Mouse (Mus musculus) kidney, embryonic 15.5 days (tissue): ENCODE results near the gene Efna2. TPM values are rescaled to one million over a fixed set of nuclear protein-coding genes. Genes with fewer than 3 reads are reported as not detected.
"Not testable (repeated sequence)": the region's sequence is repeated elsewhere in the genome, so short reads cannot be mapped to it uniquely, and the experiment has no call there.

Experiments used
- ATAC-seq: fragments of 200-750 bp; cut with Nextera tagmentation; replicated peaks from 2 replicates; pipeline ENCODE4 v1.8.0; 2017; ENCODE audit warnings: moderate TSS enrichment; ENCODE audit not compliant: low FRiP score
- H3K27ac ChIP-seq: fragments of 300-500 bp; sonication (generic); 2 replicates; pipeline ENCODE4 v1.5.1; 2015; ENCODE audit warnings: mild to moderate bottlenecking, inconsistent platforms
- H3K27me3 ChIP-seq: fragments of 300-500 bp; sonication (generic); 2 replicates; pipeline ENCODE4 v1.6.1; 2015; ENCODE audit warnings: inconsistent platforms
- H3K36me3 ChIP-seq: fragments of 300-500 bp; sonication (generic); 2 replicates; pipeline ENCODE4 v1.6.1; 2015; ENCODE audit warnings: inconsistent platforms
- H3K4me1 ChIP-seq: fragments of 300-500 bp; sonication (generic); 2 replicates; pipeline ENCODE4 v1.6.1; 2015; ENCODE audit warnings: inconsistent platforms
- H3K4me2 ChIP-seq: fragments of 300-500 bp; sonication (generic); 2 replicates; pipeline ENCODE4 v1.6.1; 2015; ENCODE audit warnings: moderate library complexity, mild to moderate bottlenecking, inconsistent platforms
- H3K4me3 ChIP-seq: fragments of 300-500 bp; sonication (generic); replicated peaks from 2 replicates; pipeline ENCODE4 v1.5.1; 2015; ENCODE audit warnings: mild to moderate bottlenecking, inconsistent platforms
- H3K9ac ChIP-seq: fragments of 300-500 bp; sonication (generic); 2 replicates; pipeline ENCODE4 v1.6.1; 2015; ENCODE audit warnings: mild to moderate bottlenecking, inconsistent platforms
- H3K9me3 ChIP-seq: fragments of 300-500 bp; sonication (generic); replicated peaks from 2 replicates; pipeline ENCODE4 v1.6.1; 2016; ENCODE audit warnings: inconsistent platforms
- WGBS: fragments of 180-500 bp; shearing (Covaris S2); methylation state at CpG from one replicate; pipeline ENCODE4 v1.1.7; 2015; ENCODE audit warnings: mixed read lengths; 5-methylcytosine and 5-hydroxymethylcytosine counted together
- polyA plus RNA-seq: library from polyadenylated mRNA; unstranded; fragments of >200 nt; fragmentation: Nextera tagmentation; extraction: Ambion mirVana; gene quantifications from 2 replicates; pipeline ENCODE4 v1.2.1, GENCODE M21; 2015

Gene Efna2
- polyA plus RNA-seq, 1 experiment from 2014 or later: 17.0 TPM

- not testable (repeated sequence) for H3K9me3 ChIP-seq, ATAC-seq, H3K27me3 ChIP-seq
- H3K27ac ChIP-seq: peak overlapping the region; percentile 100
- H3K4me3 ChIP-seq: peak overlapping the region; percentile 47; the same call in 1 of the 2 replicates
- H3K4me2 ChIP-seq: peak overlapping the region; percentile 96
- 79% methylated on average over 4 of the region's 4 CpGs for WGBS
- peaks cover 16% of the 10 kb centered on the region for H3K36me3 ChIP-seq
- H3K4me1 ChIP-seq: peaks cover 85% of the 10 kb centered on the region
- H3K9ac ChIP-seq: 0 out of 2 replicates have a peak overlapping the region, but pooled peaks have one; percentile 3
Measured at GRCm38 (mm10) chr10:80166136-80166535, 13.1 kb upstream of the Efna2 start.

GRCm38 (mm10) chr10:80167460-80168037, 11.7 kb upstream of the Efna2 start:
- under 1% methylated on average over 55 of the region's 55 CpGs for WGBS
- H3K9ac ChIP-seq: peak overlapping the region; percentile 99
- H3K36me3 ChIP-seq: peaks cover 29% of the 10 kb centered on the region
- H3K27me3 ChIP-seq: no peaks in the 10 kb centered on the region
- H3K27ac ChIP-seq: peak overlapping the region; percentile 100
- peak overlapping the region; percentile 91 for H3K4me3 ChIP-seq
- peaks cover 85% of the 10 kb centered on the region for H3K4me1 ChIP-seq
- peak; percentile 87 for ATAC-seq
- H3K9me3 ChIP-seq: no peaks in the 10 kb centered on the region
- peak overlapping the region; percentile 77 for H3K4me2 ChIP-seq

GRCm38 (mm10) chr10:80168038-80168661, 11.1 kb upstream of the Efna2 start:
- Histone ChIP-seq H3K27me3 (no peaks in the 10 kb centered on the region), H3K4me2 (peak overlapping the region; percentile 77), H3K27ac (peak overlapping the region; percentile 100), H3K4me3 (peak overlapping the region; percentile 91), H3K4me1 (peaks cover 83% of the 10 kb centered on the region), H3K9ac (peak overlapping the region; percentile 99), H3K9me3 (no peaks in the 10 kb centered on the region), H3K36me3 (peaks cover 29% of the 10 kb centered on the region)
- under 1% methylated on average over 47 of the region's 48 CpGs for WGBS
- peak; percentile 54 for ATAC-seq

- Histone ChIP-seq H3K9ac (peak overlapping the region; percentile 99), H3K4me2 (peak overlapping the region; percentile 77), H3K36me3 (peaks cover 29% of the 10 kb centered on the region), H3K4me1 (peaks cover 78% of the 10 kb centered on the region), H3K9me3 (no peaks in the 10 kb centered on the region), H3K27ac (peak overlapping the region; percentile 100), H3K4me3 (peak overlapping the region; percentile 91), H3K27me3 (no peaks in the 10 kb centered on the region)
- no peak for ATAC-seq
- 48% methylated on average over 1 of the region's 1 CpGs for WGBS
Measured at GRCm38 (mm10) chr10:80169070-80169469, 10.2 kb upstream of the Efna2 start.

- Histone ChIP-seq H3K27me3 (no peaks in the 10 kb centered on the region), H3K4me2 (no peak overlapping the region), H3K27ac (no peak overlapping the region), H3K4me3 (no peak overlapping the region), H3K9ac (no peak overlapping the region), H3K9me3 (no peaks in the 10 kb centered on the region), H3K4me1 (peaks cover 72% of the 10 kb centered on the region), H3K36me3 (peaks cover 33% of the 10 kb centered on the region)
- no peak for ATAC-seq
- WGBS: 81% methylated on average over 7 of the region's 7 CpGs
Measured at GRCm38 (mm10) chr10:80169651-80170050, 9.6 kb upstream of the Efna2 start.

- Histone ChIP-seq H3K9me3 (no peaks in the 10 kb centered on the region), H3K27me3 (no peaks in the 10 kb centered on the region), H3K36me3 (peaks cover 37% of the 10 kb centered on the region), H3K9ac (0 out of 2 replicates have a peak overlapping the region, but pooled peaks have one; percentile 7), H3K27ac (0 out of 2 replicates have a peak overlapping the region, but pooled peaks have one; percentile 5), H3K4me3 (0 out of 2 replicates have a peak overlapping the region, but pooled peaks have one; percentile 8), H3K4me2 (0 out of 2 replicates have a peak overlapping the region, but pooled peaks have one; percentile 9), H3K4me1 (peaks cover 68% of the 10 kb centered on the region)
- 96% methylated on average over 16 of the region's 16 CpGs for WGBS
- ATAC-seq: no peak
Measured at GRCm38 (mm10) chr10:80170052-80170451, 9.2 kb upstream of the Efna2 start.

- WGBS: 79% methylated on average over 19 of the region's 19 CpGs
- H3K9ac ChIP-seq: peak overlapping the region; percentile 7; the same call in 1 of the 2 replicates
- 0 out of 2 replicates have a peak overlapping the region, but pooled peaks have one; percentile 5 for H3K27ac ChIP-seq
- no peaks in the 10 kb centered on the region for H3K27me3 ChIP-seq
- peaks cover 37% of the 10 kb centered on the region for H3K36me3 ChIP-seq
- no peak for ATAC-seq
- H3K4me3 ChIP-seq: peak overlapping the region; percentile 8; the same call in 1 of the 2 replicates
- H3K9me3 ChIP-seq: no peaks in the 10 kb centered on the region
- peaks cover 64% of the 10 kb centered on the region for H3K4me1 ChIP-seq
- 0 out of 2 replicates have a peak overlapping the region, but pooled peaks have one; percentile 9 for H3K4me2 ChIP-seq
Measured at GRCm38 (mm10) chr10:80170601-80171021, 8.7 kb upstream of the Efna2 start.

- H3K27ac ChIP-seq: peak overlapping the region; percentile 92
- no peak for ATAC-seq
- peak overlapping the region; percentile 19; the same call in 1 of the 2 replicates for H3K9ac ChIP-seq
- H3K4me2 ChIP-seq: no peak overlapping the region
- H3K9me3 ChIP-seq: no peaks in the 10 kb centered on the region
- H3K4me3 ChIP-seq: no peak overlapping the region
- peaks cover 63% of the 10 kb centered on the region for H3K4me1 ChIP-seq
- WGBS: 89% methylated on average over 15 of the region's 15 CpGs
- peaks cover 37% of the 10 kb centered on the region for H3K36me3 ChIP-seq
- H3K27me3 ChIP-seq: no peaks in the 10 kb centered on the region
Measured at GRCm38 (mm10) chr10:80171252-80171651, 8.0 kb upstream of the Efna2 start.

- peak overlapping the region; percentile 61 for H3K9ac ChIP-seq
- peak overlapping the region; percentile 64 for H3K4me3 ChIP-seq
- ATAC-seq: no peak
- peak overlapping the region; percentile 92 for H3K27ac ChIP-seq
- H3K4me2 ChIP-seq: peak overlapping the region; percentile 79
- peaks cover 57% of the 10 kb centered on the region for H3K4me1 ChIP-seq
- H3K27me3 ChIP-seq: no peaks in the 10 kb centered on the region
- 81% methylated on average over 45 of the region's 45 CpGs for WGBS
- H3K9me3 ChIP-seq: no peaks in the 10 kb centered on the region
- peaks cover 37% of the 10 kb centered on the region for H3K36me3 ChIP-seq
Measured at GRCm38 (mm10) chr10:80171760-80172526, 7.3 kb upstream of the Efna2 start.

GRCm38 (mm10) chr10:80172527-80173292, 6.6 kb upstream of the Efna2 start, which contains the start of gene 1600002K03Rik:
Gene 1600002K03Rik, plus strand, starts transcription at chr10:80172944.
- H3K4me1 ChIP-seq: peaks cover 54% of the 10 kb centered on the region
- H3K27me3 ChIP-seq: no peaks in the 10 kb centered on the region
- peak within 1 kb of the TSS; percentile 79 for H3K4me2 ChIP-seq
- no peaks in the 10 kb centered on the region for H3K9me3 ChIP-seq
- H3K36me3 ChIP-seq: peaks cover 37% of the 10 kb centered on the region
- peak; percentile 75 for ATAC-seq
- H3K27ac ChIP-seq: peak within 1 kb of the TSS; percentile 92
- 6% methylated on average over 34 of the region's 35 CpGs for WGBS
- peak within 1 kb of the TSS; percentile 61 for H3K9ac ChIP-seq
- H3K4me3 ChIP-seq: peak within 1 kb of the TSS; percentile 64

GRCm38 (mm10) chr10:80173358-80173757, 5.9 kb upstream of the Efna2 start:
- 15% methylated on average over 11 of the region's 11 CpGs for WGBS
- peaks cover 37% of the 10 kb centered on the region for H3K36me3 ChIP-seq
- H3K9ac ChIP-seq: peak overlapping the region; percentile 61
- H3K4me3 ChIP-seq: peak overlapping the region; percentile 64
- H3K27me3 ChIP-seq: no peaks in the 10 kb centered on the region
- peak overlapping the region; percentile 79 for H3K4me2 ChIP-seq
- H3K9me3 ChIP-seq: no peaks in the 10 kb centered on the region
- H3K27ac ChIP-seq: peak overlapping the region; percentile 92
- no peak for ATAC-seq
- H3K4me1 ChIP-seq: peaks cover 54% of the 10 kb centered on the region
